Mouse (Mus musculus): ENCODE data around the gene Zfp85. TPM values are rescaled to one million over a fixed set of nuclear protein-coding genes. Genes with fewer than 3 reads are reported as not detected.
"Not testable (repeated sequence)": the region's sequence is repeated elsewhere in the genome, so short reads cannot be mapped to it uniquely, and the experiment has no call there.

Zfp85 gene
- 3.2 and 3.3 TPM in 2 replicates for polyA plus RNA-seq (2014; fragmentation: Nextera tagmentation; extraction: Ambion mirVana)

GRCm38 (mm10) chr13:67754333-67755306, at the start of gene Zfp85:
TSS of gene Zfp85 (minus strand) at chr13:67755228.
- H3K4me1 ChIP-seq (replicated peaks; ENCODE audit: control insufficient read depth, insufficient read depth, low read length) = no peaks in the 10 kb centered on the region
- H3K4me3 ChIP-seq (ENCODE audit: low read depth, low read length) = peak within 1 kb of the TSS; percentile 69
- DNase-seq (ENCODE audit: low spot score) = peak; percentile 81
- no peaks in the 10 kb centered on the region for H3K27me3 ChIP-seq (replicated peaks; ENCODE audit: control insufficient read depth, insufficient read depth, low read length)
- ATAC-seq (replicated peaks; ENCODE audit: low FRiP score) = peak; percentile 92
- peak within 1 kb of the TSS; percentile 60; the same call in 1 of the 2 replicates for H3K27ac ChIP-seq (ENCODE audit: low read depth, low read length)
- peak within 1 kb of the TSS; percentile 74 for H3K9ac ChIP-seq (ENCODE audit: low read depth, low read length)
- peak within 1 kb of the TSS; percentile 70 for H3K4me2 ChIP-seq
- no peaks in the 10 kb centered on the region for H3K9me3 ChIP-seq (ENCODE audit: control insufficient read depth, low read length)
- H3K36me3 ChIP-seq (ENCODE audit: control insufficient read depth, insufficient read depth, low read length) = no peaks in the 10 kb centered on the region
- WGBS = 7% methylated on average over 24 of the region's 24 CpGs

DNA sequence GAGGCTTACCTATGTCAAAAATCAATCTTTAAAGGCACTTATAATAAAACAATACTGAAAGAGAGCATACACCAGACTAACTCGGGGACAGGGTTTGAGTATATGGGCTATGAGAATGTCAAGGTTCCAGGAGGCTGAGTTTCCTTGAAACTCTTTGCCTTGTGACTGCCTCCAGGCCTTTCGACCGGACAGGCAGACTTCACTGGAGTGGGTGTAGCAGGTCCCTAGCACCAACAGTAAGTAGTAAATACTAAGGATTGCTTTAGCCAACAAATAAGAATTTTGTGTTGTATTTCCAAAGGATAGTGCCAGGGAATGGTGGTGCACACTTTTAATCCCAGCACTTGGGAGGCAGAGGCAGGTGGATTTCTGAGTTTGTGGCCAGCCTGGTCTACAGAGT, 44.1 kb upstream of the Zfp85 start:
- not testable (repeated sequence) for H3K27ac ChIP-seq (ENCODE audit: low read depth, low read length); H3K4me3 ChIP-seq (ENCODE audit: low read depth, low read length); H3K9ac ChIP-seq (ENCODE audit: low read depth, low read length); H3K27me3 ChIP-seq (replicated peaks; ENCODE audit: control insufficient read depth, insufficient read depth, low read length); H3K4me2 ChIP-seq; ATAC-seq (replicated peaks; ENCODE audit: low FRiP score); H3K9me3 ChIP-seq (ENCODE audit: control insufficient read depth, low read length); H3K36me3 ChIP-seq (ENCODE audit: control insufficient read depth, insufficient read depth, low read length); H3K4me1 ChIP-seq (replicated peaks; ENCODE audit: control insufficient read depth, insufficient read depth, low read length); DNase-seq (ENCODE audit: low spot score)
- 79% methylated on average over 3 of the region's 3 CpGs for WGBS

GRCm38 (mm10) chr13:67798618-67799017, 43.6 kb upstream of the Zfp85 start:
- H3K9ac ChIP-seq (ENCODE audit: low read depth, low read length) = no peak overlapping the region

GRCm38 (mm10) chr13:67791921-67792455, 37.0 kb upstream of the Zfp85 start:
- DNase-seq (ENCODE audit: low spot score) (no peak), ATAC-seq (replicated peaks; ENCODE audit: low FRiP score) (no peak)
- H3K4me2 ChIP-seq = no peak overlapping the region
- no peaks in the 10 kb centered on the region; the same call in 1 of the 2 replicates for H3K36me3 ChIP-seq (ENCODE audit: control insufficient read depth, insufficient read depth, low read length)
- WGBS = 85% methylated on average over 10 of the region's 10 CpGs
- H3K9me3 ChIP-seq (ENCODE audit: control insufficient read depth, low read length) = peaks cover 2% of the 10 kb centered on the region; the same call in 1 of the 2 replicates
- H3K9ac ChIP-seq (ENCODE audit: low read depth, low read length) = no peak overlapping the region
- no peaks in the 10 kb centered on the region for H3K27me3 ChIP-seq (replicated peaks; ENCODE audit: control insufficient read depth, insufficient read depth, low read length)
- H3K4me3 ChIP-seq (ENCODE audit: low read depth, low read length) = no peak overlapping the region
- H3K27ac ChIP-seq (ENCODE audit: low read depth, low read length) = no peak overlapping the region
- no peaks in the 10 kb centered on the region for H3K4me1 ChIP-seq (replicated peaks; ENCODE audit: control insufficient read depth, insufficient read depth, low read length)

More at GRCm38 (mm10) chr13:67798618-67799017, 43.6 kb upstream of the Zfp85 start:
- no peak overlapping the region for H3K27ac ChIP-seq (ENCODE audit: low read depth, low read length)
- H3K9me3 ChIP-seq (ENCODE audit: control insufficient read depth, low read length) = no peaks in the 10 kb centered on the region
- H3K4me2 ChIP-seq = no peak overlapping the region
- no peaks in the 10 kb centered on the region for H3K4me1 ChIP-seq (replicated peaks; ENCODE audit: control insufficient read depth, insufficient read depth, low read length)
- no peak for DNase-seq (ENCODE audit: low spot score)
- no peak for ATAC-seq (replicated peaks; ENCODE audit: low FRiP score)
- no peaks in the 10 kb centered on the region for H3K36me3 ChIP-seq (ENCODE audit: control insufficient read depth, insufficient read depth, low read length)
- 88% methylated on average over 3 of the region's 3 CpGs for WGBS
- no peak overlapping the region for H3K4me3 ChIP-seq (ENCODE audit: low read depth, low read length)
- no peaks in the 10 kb centered on the region for H3K27me3 ChIP-seq (replicated peaks; ENCODE audit: control insufficient read depth, insufficient read depth, low read length)

DNA sequence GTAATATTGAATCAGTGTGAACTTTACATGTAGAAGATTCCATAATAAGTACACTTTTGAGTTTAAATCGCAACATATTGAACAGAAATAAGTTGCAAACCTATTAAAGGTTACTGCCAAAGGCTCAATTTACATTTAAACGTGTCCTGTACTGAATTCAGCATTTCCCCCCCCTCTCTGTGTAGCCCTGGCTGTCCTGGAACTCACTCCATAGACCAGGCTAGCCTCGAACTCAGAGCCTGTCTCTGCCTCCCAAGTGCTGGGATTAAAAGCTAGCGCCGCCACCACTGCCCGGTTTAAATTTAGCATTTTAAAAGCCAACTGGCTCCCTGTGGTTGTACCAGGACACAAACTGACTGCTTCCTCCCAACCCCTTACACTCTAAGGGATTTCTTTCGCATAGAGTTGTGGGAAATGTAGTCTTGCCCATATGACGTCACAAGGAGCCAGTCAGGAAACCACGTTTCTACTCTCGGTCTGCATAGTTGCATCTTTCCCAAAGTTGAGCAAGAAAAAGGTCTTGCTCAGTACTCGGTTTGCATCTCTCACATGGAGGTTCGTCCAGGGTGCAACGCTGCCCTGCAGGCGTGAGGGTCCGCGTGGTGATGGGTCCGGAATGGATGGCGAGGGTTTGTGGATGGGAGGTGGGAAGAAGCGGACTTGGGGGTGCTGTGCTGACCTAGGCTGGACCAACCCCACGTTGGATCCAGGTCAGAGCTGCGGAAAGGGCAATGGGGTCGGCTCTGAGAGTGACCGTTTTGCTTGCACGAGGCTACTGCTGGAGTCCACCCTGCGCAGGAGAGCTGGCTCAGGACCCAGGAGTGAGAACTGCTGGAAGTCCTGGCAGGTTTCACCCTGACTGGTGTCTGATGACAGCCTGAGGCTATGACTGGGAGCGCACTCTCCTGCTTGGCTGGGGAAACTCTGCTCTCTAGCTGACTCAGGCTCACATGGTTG, 24.5 kb upstream of the Zfp85 start, which contains the start of gene Zfp493:
TSS of gene Zfp493 (plus strand) at position 429 of the 957 bp plus-strand sequence.
- H3K36me3 ChIP-seq (ENCODE audit: control insufficient read depth, insufficient read depth, low read length) = no peaks in the 10 kb centered on the region
- no peak within 1 kb of the TSS for H3K27ac ChIP-seq (ENCODE audit: low read depth, low read length)
- H3K9me3 ChIP-seq (ENCODE audit: control insufficient read depth, low read length) = no peaks in the 10 kb centered on the region
- DNase-seq (ENCODE audit: low spot score) (peak; percentile 76), ATAC-seq (replicated peaks; ENCODE audit: low FRiP score) (peak; percentile 95)
- H3K4me1 ChIP-seq (replicated peaks; ENCODE audit: control insufficient read depth, insufficient read depth, low read length) = no peaks in the 10 kb centered on the region
- peak within 1 kb of the TSS; percentile 63 for H3K4me3 ChIP-seq (ENCODE audit: low read depth, low read length)
- H3K27me3 ChIP-seq (replicated peaks; ENCODE audit: control insufficient read depth, insufficient read depth, low read length) = no peaks in the 10 kb centered on the region
- peak within 1 kb of the TSS; percentile 84 for H3K4me2 ChIP-seq
- 6% methylated on average over 26 of the region's 26 CpGs for WGBS
- peak within 1 kb of the TSS; percentile 67 for H3K9ac ChIP-seq (ENCODE audit: low read depth, low read length)

GRCm38 (mm10) chr13:67763031-67763768, 8.2 kb upstream of the Zfp85 start:
- no peak overlapping the region for H3K4me2 ChIP-seq
- H3K9me3 ChIP-seq (ENCODE audit: control insufficient read depth, low read length) = no peaks in the 10 kb centered on the region
- 79% methylated on average over 2 of the region's 2 CpGs for WGBS
- H3K36me3 ChIP-seq (ENCODE audit: control insufficient read depth, insufficient read depth, low read length) = no peaks in the 10 kb centered on the region
- ATAC-seq (replicated peaks; ENCODE audit: low FRiP score) = no peak
- no peak for DNase-seq (ENCODE audit: low spot score)
- H3K4me1 ChIP-seq (replicated peaks; ENCODE audit: control insufficient read depth, insufficient read depth, low read length) = no peaks in the 10 kb centered on the region
- H3K27me3 ChIP-seq (replicated peaks; ENCODE audit: control insufficient read depth, insufficient read depth, low read length) = no peaks in the 10 kb centered on the region
- H3K9ac ChIP-seq (ENCODE audit: low read depth, low read length) = no peak overlapping the region
- H3K27ac ChIP-seq (ENCODE audit: low read depth, low read length) = no peak overlapping the region
- no peak overlapping the region for H3K4me3 ChIP-seq (ENCODE audit: low read depth, low read length)

DNA sequence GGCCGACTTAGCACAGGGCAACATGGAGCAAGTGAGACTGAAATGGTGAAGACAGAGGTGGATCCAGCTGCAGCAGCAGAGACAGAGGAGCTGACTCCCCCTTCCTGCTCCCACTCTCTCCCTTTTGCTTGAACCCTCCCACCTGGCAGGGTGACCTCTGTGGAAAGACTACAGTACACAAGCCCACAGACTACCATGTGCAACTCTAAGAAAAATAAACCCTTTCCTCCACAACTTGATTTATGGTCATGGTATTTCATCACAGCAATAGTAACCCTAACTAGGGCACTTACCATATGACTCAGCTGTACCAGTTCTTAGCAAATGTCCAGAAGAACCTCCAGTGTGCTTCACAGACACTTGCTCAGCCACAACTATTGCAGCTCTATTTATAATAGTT, 4.9 kb upstream of the Zfp85 start:
- Histone ChIP-seq H3K9ac (ENCODE audit: low read depth, low read length) (no peak overlapping the region), H3K27me3 (replicated peaks; ENCODE audit: control insufficient read depth, insufficient read depth, low read length) (no peaks in the 10 kb centered on the region), H3K27ac (ENCODE audit: low read depth, low read length) (no peak overlapping the region), H3K4me2 (no peak overlapping the region), H3K36me3 (ENCODE audit: control insufficient read depth, insufficient read depth, low read length) (no peaks in the 10 kb centered on the region), H3K4me1 (replicated peaks; ENCODE audit: control insufficient read depth, insufficient read depth, low read length) (no peaks in the 10 kb centered on the region), H3K9me3 (ENCODE audit: control insufficient read depth, low read length) (no peaks in the 10 kb centered on the region), H3K4me3 (ENCODE audit: low read depth, low read length) (no peak overlapping the region)
- 82% methylated on average over 1 of the region's 1 CpGs for WGBS
- no peak for ATAC-seq (replicated peaks; ENCODE audit: low FRiP score)
- no peak for DNase-seq (ENCODE audit: low spot score)

Data from liver, embryonic 11.5 days (tissue).